Mouse (Mus musculus): ENCODE results near the gene Snx10. TPM values are rescaled to one million over a fixed set of nuclear protein-coding genes. Genes with fewer than 3 reads are reported as not detected.

Gene Snx10
- polyA plus RNA-seq, 1 experiment from 2014 or later: 19.2 TPM

GRCm38 (mm10) chr6:51606245-51606644, 82.5 kb downstream of the Snx10 start:
- H3K4me2 ChIP-seq (replicated peaks; ENCODE audit: low read depth, low read length): no peak overlapping the region
- H3K9ac ChIP-seq (ENCODE audit: low read depth, low read length): no peak overlapping the region
- H3K4me3 ChIP-seq (ENCODE audit: low read length): no peak overlapping the region
- no peaks in the 10 kb centered on the region for H3K4me1 ChIP-seq (ENCODE audit: control insufficient read depth, insufficient read depth, low read length)
- no peaks in the 10 kb centered on the region for H3K36me3 ChIP-seq (ENCODE audit: control insufficient read depth, insufficient read depth, low read length)
- H3K27me3 ChIP-seq (ENCODE audit: control insufficient read depth, insufficient read depth, low read length): no peaks in the 10 kb centered on the region
- H3K27ac ChIP-seq (ENCODE audit: low read depth, low read length): no peak overlapping the region
- H3K9me3 ChIP-seq (ENCODE audit: control insufficient read depth, low read length): no peaks in the 10 kb centered on the region
- WGBS: 92% methylated on average over 4 of the region's 4 CpGs
- ATAC-seq (ENCODE audit: low FRiP score, low TSS enrichment): no peak

GRCm38 (mm10) chr6:51606803-51607202, 83.1 kb downstream of the Snx10 start:
- no peaks in the 10 kb centered on the region for H3K9me3 ChIP-seq (ENCODE audit: control insufficient read depth, low read length)
- no peak overlapping the region for H3K9ac ChIP-seq (ENCODE audit: low read depth, low read length)
- no peaks in the 10 kb centered on the region for H3K36me3 ChIP-seq (ENCODE audit: control insufficient read depth, insufficient read depth, low read length)
- ATAC-seq (ENCODE audit: low FRiP score, low TSS enrichment): no peak
- no peaks in the 10 kb centered on the region for H3K4me1 ChIP-seq (ENCODE audit: control insufficient read depth, insufficient read depth, low read length)
- WGBS: 29% methylated on average over 7 of the region's 7 CpGs
- H3K27me3 ChIP-seq (ENCODE audit: control insufficient read depth, insufficient read depth, low read length): no peaks in the 10 kb centered on the region
- no peak overlapping the region for H3K4me2 ChIP-seq (replicated peaks; ENCODE audit: low read depth, low read length)
- H3K4me3 ChIP-seq (ENCODE audit: low read length): no peak overlapping the region
- no peak overlapping the region for H3K27ac ChIP-seq (ENCODE audit: low read depth, low read length)

GRCm38 (mm10) chr6:51611621-51612020, 87.9 kb downstream of the Snx10 start:
- Histone ChIP-seq H3K27ac (ENCODE audit: low read depth, low read length) (no peak overlapping the region), H3K27me3 (ENCODE audit: control insufficient read depth, insufficient read depth, low read length) (no peaks in the 10 kb centered on the region), H3K9me3 (ENCODE audit: control insufficient read depth, low read length) (no peaks in the 10 kb centered on the region), H3K4me2 (replicated peaks; ENCODE audit: low read depth, low read length) (no peak overlapping the region), H3K4me1 (ENCODE audit: control insufficient read depth, insufficient read depth, low read length) (peaks cover 5% of the 10 kb centered on the region; the same call in 1 of the 2 replicates), H3K9ac (ENCODE audit: low read depth, low read length) (no peak overlapping the region), H3K4me3 (ENCODE audit: low read length) (no peak overlapping the region), H3K36me3 (ENCODE audit: control insufficient read depth, insufficient read depth, low read length) (no peaks in the 10 kb centered on the region)
- ATAC-seq (ENCODE audit: low FRiP score, low TSS enrichment): no peak
- WGBS: 91% methylated on average over 4 of the region's 4 CpGs

GRCm38 (mm10) chr6:51612371-51613051, 88.8 kb downstream of the Snx10 start:
- Histone ChIP-seq H3K4me3 (ENCODE audit: low read length) (peak overlapping the region; percentile 47), H3K9me3 (ENCODE audit: control insufficient read depth, low read length) (no peaks in the 10 kb centered on the region), H3K4me2 (replicated peaks; ENCODE audit: low read depth, low read length) (peak overlapping the region; percentile 86), H3K4me1 (ENCODE audit: control insufficient read depth, insufficient read depth, low read length) (peaks cover 5% of the 10 kb centered on the region; the same call in 1 of the 2 replicates), H3K27me3 (ENCODE audit: control insufficient read depth, insufficient read depth, low read length) (no peaks in the 10 kb centered on the region), H3K9ac (ENCODE audit: low read depth, low read length) (peak overlapping the region; percentile 51), H3K36me3 (ENCODE audit: control insufficient read depth, insufficient read depth, low read length) (no peaks in the 10 kb centered on the region), H3K27ac (ENCODE audit: low read depth, low read length) (no peak overlapping the region)
- peak; percentile 92 for ATAC-seq (ENCODE audit: low FRiP score, low TSS enrichment)
- WGBS: under 1% methylated on average over 48 of the region's 54 CpGs

- Histone ChIP-seq H3K4me2 (replicated peaks; ENCODE audit: low read depth, low read length) (no peak overlapping the region), H3K36me3 (ENCODE audit: control insufficient read depth, insufficient read depth, low read length) (no peaks in the 10 kb centered on the region), H3K9ac (ENCODE audit: low read depth, low read length) (no peak overlapping the region), H3K27me3 (ENCODE audit: control insufficient read depth, insufficient read depth, low read length) (no peaks in the 10 kb centered on the region), H3K4me3 (ENCODE audit: low read length) (no peak overlapping the region), H3K4me1 (ENCODE audit: control insufficient read depth, insufficient read depth, low read length) (peaks cover 5% of the 10 kb centered on the region; the same call in 1 of the 2 replicates), H3K27ac (ENCODE audit: low read depth, low read length) (no peak overlapping the region), H3K9me3 (ENCODE audit: control insufficient read depth, low read length) (no peaks in the 10 kb centered on the region)
- no peak for ATAC-seq (ENCODE audit: low FRiP score, low TSS enrichment)
- WGBS: 83% methylated on average over 11 of the region's 11 CpGs
Measured at GRCm38 (mm10) chr6:51613661-51614060, 90.0 kb downstream of the Snx10 start.

- Histone ChIP-seq H3K27ac (ENCODE audit: low read depth, low read length) (no peak overlapping the region), H3K36me3 (ENCODE audit: control insufficient read depth, insufficient read depth, low read length) (no peaks in the 10 kb centered on the region), H3K4me2 (replicated peaks; ENCODE audit: low read depth, low read length) (no peak overlapping the region), H3K27me3 (ENCODE audit: control insufficient read depth, insufficient read depth, low read length) (no peaks in the 10 kb centered on the region), H3K9me3 (ENCODE audit: control insufficient read depth, low read length) (no peaks in the 10 kb centered on the region), H3K4me1 (ENCODE audit: control insufficient read depth, insufficient read depth, low read length) (no peaks in the 10 kb centered on the region), H3K4me3 (ENCODE audit: low read length) (no peak overlapping the region), H3K9ac (ENCODE audit: low read depth, low read length) (no peak overlapping the region)
- no peak for ATAC-seq (ENCODE audit: low FRiP score, low TSS enrichment)
- WGBS: 91% methylated on average over 5 of the region's 5 CpGs
Measured at GRCm38 (mm10) chr6:51626843-51627242, 103.1 kb downstream of the Snx10 start.

- H3K27ac ChIP-seq (ENCODE audit: low read depth, low read length): no peak overlapping the region
- no peak overlapping the region for H3K4me2 ChIP-seq (replicated peaks; ENCODE audit: low read depth, low read length)
- no peaks in the 10 kb centered on the region for H3K9me3 ChIP-seq (ENCODE audit: control insufficient read depth, low read length)
- no peaks in the 10 kb centered on the region for H3K27me3 ChIP-seq (ENCODE audit: control insufficient read depth, insufficient read depth, low read length)
- ATAC-seq (ENCODE audit: low FRiP score, low TSS enrichment): no peak
- H3K4me3 ChIP-seq (ENCODE audit: low read length): no peak overlapping the region
- H3K9ac ChIP-seq (ENCODE audit: low read depth, low read length): no peak overlapping the region
- H3K4me1 ChIP-seq (ENCODE audit: control insufficient read depth, insufficient read depth, low read length): no peaks in the 10 kb centered on the region; the same call in 1 of the 2 replicates
- H3K36me3 ChIP-seq (ENCODE audit: control insufficient read depth, insufficient read depth, low read length): no peaks in the 10 kb centered on the region
- 52% methylated on average over 3 of the region's 3 CpGs for WGBS
Measured at GRCm38 (mm10) chr6:51629671-51630070, 106.0 kb downstream of the Snx10 start.

- Histone ChIP-seq H3K27ac (ENCODE audit: low read depth, low read length) (no peak overlapping the region), H3K36me3 (ENCODE audit: control insufficient read depth, insufficient read depth, low read length) (no peaks in the 10 kb centered on the region), H3K27me3 (ENCODE audit: control insufficient read depth, insufficient read depth, low read length) (no peaks in the 10 kb centered on the region), H3K4me2 (replicated peaks; ENCODE audit: low read depth, low read length) (no peak overlapping the region), H3K9me3 (ENCODE audit: control insufficient read depth, low read length) (no peaks in the 10 kb centered on the region), H3K4me3 (ENCODE audit: low read length) (no peak overlapping the region), H3K9ac (ENCODE audit: low read depth, low read length) (no peak overlapping the region), H3K4me1 (ENCODE audit: control insufficient read depth, insufficient read depth, low read length) (no peaks in the 10 kb centered on the region; the same call in 1 of the 2 replicates)
- WGBS: 68% methylated on average over 2 of the region's 2 CpGs
- ATAC-seq (ENCODE audit: low FRiP score, low TSS enrichment): no peak
Measured at GRCm38 (mm10) chr6:51630184-51630583, 106.5 kb downstream of the Snx10 start.

GRCm38 (mm10) chr6:51632928-51633662, 109.4 kb downstream of the Snx10 start:
- Histone ChIP-seq H3K9ac (ENCODE audit: low read depth, low read length) (no peak overlapping the region), H3K27me3 (ENCODE audit: control insufficient read depth, insufficient read depth, low read length) (no peaks in the 10 kb centered on the region), H3K4me3 (ENCODE audit: low read length) (no peak overlapping the region), H3K9me3 (ENCODE audit: control insufficient read depth, low read length) (no peaks in the 10 kb centered on the region), H3K27ac (ENCODE audit: low read depth, low read length) (peak overlapping the region; percentile 7; the same call in 1 of the 2 replicates), H3K4me1 (ENCODE audit: control insufficient read depth, insufficient read depth, low read length) (peaks cover 4% of the 10 kb centered on the region; the same call in 1 of the 2 replicates), H3K4me2 (replicated peaks; ENCODE audit: low read depth, low read length) (no peak overlapping the region), H3K36me3 (ENCODE audit: control insufficient read depth, insufficient read depth, low read length) (no peaks in the 10 kb centered on the region)
- no peak for ATAC-seq (ENCODE audit: low FRiP score, low TSS enrichment)
- 63% methylated on average over 4 of the region's 4 CpGs for WGBS

All from kidney, embryonic 14.5 days (tissue).